Mouse (Mus musculus) spleen, postnatal 10 days (tissue): Measurements from ENCODE around the gene Mtch1.
"Not testable (repeated sequence)": the region's sequence is repeated elsewhere in the genome, so short reads cannot be mapped to it uniquely, and the experiment has no call there.

Experiments used
- DNase-seq, 2 experiments: peaks; one replicate each; pipeline ENCODE4 v3.0.0; 2021 to 2022; ENCODE audit warnings: low spot score in 2 of 2

The Mtch1 gene

DNA sequence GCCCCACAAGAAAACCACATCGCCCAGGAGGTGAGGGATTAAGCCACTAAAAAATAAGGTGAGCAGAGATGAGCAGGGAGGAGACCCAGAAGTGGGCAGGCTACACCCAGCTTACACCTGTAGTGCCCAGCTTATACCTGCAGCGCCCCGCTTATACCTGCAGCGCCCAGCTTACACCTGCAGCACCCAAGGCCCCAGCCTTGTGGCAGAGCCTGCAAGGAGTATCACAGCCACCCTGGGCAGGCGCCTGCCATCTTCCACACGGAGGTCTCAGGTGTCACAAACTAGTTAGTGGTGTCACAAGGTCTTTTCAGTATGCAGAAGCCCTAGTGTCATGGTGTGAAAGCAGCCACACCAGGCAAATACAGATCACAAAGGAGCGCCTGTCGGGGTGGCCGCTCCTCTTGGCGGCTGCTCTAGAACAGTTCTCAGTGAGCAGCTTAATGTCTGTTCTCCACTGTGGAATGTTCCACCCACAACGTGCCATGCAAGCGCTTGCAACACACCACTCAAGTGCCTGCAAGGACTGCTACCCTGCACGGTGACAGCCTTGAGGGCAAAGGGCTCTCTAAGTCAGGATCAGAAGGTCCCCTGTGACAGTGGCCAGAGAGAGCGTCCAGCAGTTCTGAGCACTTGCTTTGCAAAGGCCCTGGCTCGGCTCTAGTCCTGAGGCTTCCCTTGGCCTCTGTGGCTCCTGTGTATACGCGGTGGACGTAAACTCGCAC is 11.3 kb downstream of the Mtch1 start:
- DNase-seq: no peak

DNA sequence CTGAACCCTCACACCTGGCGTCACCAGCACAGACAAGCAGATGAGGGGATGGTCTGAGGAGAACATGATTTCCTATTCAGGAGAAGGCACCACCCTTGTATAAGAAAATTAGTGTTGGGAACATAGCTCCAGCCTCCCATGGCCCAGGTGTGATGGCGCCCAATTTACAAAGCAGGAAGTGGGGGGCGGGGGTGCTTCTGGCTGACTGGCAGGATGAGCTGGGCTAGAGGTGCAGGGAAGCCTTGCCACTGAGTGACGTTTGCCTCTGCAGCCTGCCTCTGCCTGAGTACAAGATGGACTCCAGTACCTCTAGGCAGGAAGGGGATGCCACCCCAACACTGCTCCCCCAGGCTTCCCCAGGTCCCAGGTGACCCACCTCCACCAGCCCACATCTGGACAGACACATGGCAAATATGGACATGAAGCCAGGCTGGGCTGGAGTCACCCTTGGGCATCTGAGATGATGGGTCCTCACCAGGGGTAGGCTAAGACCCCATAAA is 15.5 kb downstream of the Mtch1 start:
- DNase-seq: no peak

DNA sequence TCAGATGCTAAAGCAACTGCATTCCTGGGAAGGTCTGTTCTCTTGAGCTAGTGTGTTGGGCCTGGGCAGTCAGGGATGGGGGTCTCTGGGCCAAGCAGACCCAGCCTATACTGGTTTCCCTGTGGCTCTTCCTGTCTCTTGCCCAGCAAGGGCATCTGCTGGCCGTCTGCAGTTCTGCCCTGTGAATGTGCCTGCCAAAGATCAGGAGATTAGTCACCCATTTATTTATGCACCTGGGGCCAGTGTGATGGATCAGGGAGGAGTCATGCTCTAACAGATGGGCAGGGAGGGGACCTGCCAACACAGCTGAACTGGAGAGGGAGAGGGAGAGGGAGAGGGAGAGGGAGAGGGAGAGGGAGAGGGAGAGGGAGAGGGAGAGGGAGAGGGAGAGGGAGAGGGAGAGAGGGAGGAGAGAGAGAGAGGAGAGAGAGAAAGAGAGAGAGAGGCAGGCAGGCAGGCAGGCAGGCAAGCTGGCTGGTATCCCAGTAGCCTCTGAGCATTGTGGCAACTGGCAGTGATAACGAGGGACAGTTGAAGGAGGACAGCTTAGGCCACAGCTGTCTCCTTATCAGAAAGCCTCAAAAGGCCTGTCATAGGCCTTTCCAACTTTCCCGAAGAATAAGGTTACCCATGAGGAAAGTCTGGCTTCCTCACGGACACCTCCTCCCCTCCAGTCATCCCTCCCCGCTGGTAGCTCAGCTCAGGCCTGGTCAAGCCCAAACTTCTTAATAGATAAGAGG is 16.9 kb downstream of the Mtch1 start:
- DNase-seq: no peak

DNA sequence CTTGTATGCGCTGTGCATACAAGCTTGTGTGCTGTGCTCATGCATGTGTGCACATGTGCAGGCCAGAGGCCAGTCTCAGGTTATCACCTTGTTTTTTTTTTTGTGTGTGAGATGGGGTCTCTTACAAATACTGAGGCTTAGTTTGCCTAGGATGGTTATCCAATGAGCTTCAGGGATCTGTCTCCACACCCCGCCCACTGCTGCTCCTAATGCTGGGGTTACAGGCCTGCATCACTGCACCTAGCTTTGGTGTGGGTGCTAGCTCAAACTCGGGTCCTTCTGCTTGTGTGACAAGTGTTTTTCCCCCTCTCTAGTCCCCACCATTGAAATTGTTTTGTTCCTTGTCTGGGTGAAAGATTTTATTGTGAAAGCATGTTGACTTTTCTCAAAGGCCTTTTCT is 17.5 kb downstream of the Mtch1 start:
- no peak for DNase-seq

DNA sequence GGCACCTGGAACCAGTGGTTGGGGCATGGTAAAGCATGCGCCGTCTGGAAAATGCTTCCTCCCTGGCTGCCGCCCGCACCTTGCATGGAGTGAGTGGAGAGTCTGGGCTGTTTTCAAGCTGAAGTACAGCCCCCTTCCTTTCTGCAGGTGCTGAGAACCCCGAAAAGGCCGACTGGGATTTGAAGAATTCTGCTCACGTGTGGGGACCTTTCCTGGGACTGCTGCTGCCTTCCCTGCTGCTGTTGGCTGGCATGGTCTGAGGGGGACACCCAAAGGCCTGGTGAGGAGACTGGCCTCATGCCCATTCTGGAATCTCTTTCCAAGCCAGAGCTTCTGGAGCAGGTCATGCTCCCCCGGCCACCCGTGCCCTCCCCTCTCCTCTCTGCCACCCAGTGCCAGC is 20.0 kb downstream of the Mtch1 start:
- no peak for DNase-seq

DNA sequence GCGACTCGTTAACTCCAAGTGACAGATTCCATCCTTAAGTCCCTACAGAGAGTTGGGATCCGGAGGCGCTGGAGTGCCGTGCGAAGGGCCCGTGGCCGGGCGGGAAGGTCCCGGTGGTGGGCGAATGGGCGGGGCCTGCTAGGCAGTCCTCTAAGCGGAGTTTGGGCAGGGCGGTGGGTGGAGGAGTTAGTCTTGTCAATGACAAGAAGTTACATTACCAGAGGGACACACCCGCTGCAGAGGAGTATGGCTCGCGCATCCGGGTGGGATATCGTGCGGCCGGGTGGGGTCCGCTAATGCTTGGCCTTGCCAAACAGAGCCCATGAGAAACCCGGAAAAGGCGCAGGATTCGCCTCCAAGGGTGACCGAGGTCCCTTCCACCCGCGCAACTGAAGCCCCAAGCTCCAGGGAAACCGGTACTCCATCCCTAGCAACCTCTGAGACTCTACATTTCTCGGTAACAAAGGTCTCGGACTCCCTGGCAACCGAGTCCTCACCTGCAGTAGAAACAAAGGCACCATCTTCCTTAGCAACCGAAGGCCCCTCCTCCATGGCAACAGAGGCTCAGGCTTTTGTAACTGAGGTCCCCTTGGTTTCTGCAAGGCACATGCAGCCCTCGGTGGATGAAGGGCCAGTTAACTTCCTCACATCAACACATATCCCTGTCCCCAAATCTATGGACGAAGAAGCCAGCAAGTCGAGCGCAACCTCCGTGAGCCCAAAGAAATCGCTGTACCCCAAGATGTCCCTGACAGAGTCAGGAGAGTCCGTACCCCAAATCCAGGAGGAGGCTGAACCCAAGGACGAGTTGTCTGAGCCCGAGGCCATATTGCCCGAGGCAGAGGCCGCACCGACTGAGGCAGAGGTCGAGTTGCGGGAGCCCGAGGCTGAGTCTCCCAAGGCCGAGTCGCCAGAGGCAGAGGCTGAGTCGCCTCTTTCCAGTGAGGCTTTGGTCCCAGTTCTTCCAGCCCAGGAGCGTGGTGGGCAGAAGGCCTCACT is 20.9 kb downstream of the Mtch1 start:
- DNase-seq: no peak

DNA sequence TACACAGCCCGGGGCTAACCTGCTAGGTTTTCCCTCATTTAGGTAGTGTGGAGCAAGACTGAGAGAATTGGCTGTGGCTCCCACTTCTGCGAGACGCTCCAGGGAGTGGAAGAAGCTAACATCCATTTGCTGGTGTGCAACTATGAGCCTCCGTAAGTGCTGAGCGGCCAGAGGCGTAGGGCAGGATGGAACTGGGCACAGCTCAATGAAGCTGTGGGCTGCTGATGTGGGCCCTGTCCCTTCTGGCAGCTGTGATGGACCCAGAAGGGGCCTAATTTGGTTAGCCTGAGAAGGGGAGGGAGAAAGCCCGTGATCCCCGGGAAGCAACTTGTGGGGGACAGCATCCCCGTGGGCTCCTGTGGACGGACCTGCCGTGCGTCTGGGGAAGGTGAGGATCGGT is 21.9 kb downstream of the Mtch1 start:
- DNase-seq: no peak

DNA sequence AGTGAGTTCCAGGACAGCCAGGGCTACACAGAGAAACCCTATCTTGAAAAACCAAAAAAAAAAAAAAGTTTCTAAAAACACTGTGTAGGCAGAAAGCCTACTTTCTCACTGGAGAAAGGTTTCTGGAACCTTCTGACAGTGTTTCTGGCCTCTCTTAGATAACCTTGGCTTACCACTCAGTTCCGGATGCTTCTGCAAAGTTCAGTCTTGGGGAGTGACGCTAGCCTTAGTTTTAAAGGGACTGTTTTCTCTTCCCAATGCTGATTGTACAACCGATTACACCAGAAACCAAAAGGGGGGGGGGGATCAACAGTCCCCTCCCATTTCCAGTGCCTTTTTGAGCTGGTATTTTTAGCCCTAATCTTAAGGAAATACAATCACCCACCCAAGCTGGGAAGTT is 24.1 kb downstream of the Mtch1 start:
- no peak for DNase-seq

DNA sequence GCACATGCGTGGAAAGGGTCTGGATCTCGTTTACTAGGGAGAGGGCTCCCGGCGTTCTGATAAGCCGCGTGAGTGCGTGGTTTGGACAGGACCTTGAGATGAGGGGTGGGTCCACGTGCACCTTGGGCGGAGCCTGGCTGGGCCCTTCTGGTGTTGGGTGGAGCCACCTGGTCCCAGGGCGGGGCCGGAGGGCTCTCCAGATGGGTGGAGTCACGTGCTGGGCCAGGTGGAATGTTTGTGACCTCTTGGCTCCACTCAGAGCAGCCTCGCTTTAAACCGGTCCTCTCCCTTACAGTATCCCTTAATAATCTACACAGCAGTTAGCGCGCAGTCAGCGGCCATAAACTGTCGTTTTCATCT is 25.2 kb downstream of the Mtch1 start:
- DNase-seq: no peak

DNA sequence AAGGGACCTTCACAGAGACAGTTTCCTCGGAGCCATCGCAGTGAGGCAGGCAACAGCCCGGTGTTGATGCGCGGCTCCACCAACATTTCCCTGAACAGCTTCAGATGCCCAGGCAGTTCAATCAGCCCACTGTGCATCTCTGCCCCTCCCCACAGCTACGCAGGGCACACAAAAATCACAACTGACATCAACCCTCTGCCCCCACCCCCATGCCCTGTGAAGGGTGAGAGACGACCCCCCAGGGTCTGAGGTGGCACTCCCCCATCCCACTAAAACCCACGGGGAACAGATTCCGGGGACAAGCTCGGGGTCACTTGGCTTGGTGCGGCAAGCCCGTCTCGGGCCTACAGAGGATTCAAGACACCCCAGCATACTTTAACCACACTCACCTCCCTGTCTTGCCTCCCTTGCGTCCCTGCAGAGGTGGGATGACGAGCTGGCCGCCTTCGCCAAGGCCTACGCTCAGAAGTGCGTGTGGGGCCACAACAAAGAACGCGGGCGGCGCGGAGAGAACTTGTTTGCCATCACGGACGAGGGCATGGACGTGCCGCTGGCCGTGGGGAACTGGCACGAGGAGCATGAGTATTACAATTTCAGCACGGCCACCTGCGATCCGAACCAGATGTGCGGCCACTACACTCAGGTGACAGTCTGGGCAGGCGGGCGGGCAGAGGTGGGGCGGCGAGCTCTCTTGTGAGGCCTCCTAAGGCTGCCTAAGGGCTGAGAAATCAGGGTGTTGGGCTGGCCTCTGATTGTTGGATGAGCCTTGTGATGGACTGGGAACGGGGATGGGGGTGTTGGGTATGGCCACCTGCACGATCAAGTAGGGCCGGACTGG is 25.8 kb downstream of the Mtch1 start:
- no peak for DNase-seq

DNA sequence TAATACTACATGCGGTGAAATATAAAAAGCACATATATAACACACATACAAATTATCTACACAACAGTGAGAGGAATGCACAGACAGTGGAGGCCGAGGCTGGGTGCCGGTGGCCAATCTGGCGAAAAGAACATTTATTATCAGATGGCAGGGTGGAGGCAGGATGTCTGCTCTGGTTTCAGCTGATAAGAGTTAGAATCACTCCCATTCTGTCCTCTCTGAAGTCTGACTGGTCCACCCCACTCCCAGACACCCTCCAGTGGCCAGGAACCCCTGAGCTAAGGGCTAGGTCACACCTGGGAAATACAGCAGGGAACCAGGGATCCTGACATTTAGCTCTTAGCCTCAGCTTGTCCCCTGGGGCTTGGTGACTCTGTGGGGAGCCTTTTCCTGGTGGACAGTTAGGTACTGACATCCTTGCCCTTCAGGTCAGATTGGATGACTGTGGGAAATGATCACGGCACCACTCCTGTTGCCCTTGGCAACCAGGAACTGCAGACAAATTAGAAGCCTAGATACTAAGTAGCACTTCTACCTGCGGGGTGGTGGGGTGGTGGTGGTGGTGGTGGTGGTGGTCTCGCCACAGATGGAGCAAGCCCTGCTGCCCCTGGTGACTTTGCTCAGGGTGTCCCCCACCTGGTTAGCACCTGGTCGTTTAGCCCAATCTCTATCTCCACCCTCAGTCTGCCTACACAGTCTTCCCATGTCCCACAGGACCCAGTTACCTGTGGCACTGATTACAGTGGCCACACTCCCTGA is 27.7 kb downstream of the Mtch1 start:
- DNase-seq: no peak

DNA sequence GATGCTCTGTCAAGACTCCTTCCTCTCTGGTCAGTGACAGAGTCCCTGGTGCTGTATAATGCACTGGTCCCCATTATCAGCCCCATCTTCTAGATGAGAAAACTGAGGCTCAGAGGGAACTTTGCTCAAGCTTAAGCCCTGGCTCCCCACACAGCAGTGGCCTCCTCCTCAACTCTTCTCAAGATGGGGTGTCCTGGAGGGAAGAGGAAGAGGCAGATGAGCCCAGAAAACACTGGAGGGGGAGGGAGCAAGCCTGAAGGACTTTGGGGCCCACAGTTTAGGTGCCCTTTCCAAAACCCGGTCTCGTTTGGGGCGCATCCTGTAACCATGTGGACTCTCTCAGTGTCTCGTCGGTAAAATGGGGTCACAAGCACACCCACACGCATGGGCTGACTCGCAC is 28.3 kb downstream of the Mtch1 start:
- no peak for DNase-seq

DNA sequence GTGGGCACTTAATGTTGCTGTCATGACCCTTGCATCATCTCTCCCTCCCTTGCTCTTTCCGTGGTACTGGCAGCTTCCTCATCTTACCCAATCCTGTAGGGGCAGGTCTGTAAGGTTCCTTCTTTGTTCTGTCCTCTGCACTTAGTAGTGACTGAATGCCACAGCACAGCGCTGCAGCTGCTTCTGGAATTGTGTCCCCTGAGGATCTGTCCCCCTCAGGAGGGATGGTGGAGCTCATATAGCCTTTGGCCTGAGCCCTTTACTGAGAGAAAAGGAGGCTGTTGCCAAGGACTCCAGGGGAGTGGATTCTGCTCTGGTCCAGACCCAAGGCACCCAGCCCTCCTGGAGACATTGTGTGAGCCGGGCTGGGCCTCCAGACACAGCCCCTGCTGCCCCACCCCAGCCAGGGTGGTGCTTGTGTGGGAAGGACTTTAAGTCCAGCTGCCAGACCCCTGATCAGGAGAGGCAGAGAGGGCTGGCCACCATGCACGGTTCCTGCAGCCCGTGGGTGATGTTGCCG is 28.9 kb downstream of the Mtch1 start:
- no peak for DNase-seq

DNA sequence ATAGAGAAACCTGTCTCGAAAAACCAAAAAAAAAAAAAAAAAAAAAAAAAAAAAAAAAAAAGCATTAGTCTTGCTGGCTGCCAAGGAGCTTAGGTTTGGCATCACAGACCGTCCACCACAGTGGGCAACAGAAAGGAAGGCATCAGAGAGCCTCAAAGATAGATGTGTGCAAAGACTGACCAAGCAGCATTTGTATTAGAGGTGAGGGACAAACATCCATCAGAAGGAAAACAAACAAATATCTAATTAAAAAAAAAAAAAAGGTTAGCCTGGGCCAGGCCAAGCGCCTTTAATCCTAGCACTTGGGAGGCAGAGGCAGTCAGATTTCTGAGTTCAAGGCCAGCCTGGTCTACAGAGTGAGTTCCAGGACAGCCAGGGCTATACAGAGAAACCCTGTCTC is 30.4 kb downstream of the Mtch1 start, which contains the start of gene Pi16:
Gene Pi16, plus strand, starts transcription at position 301 of the 400 bp plus-strand sequence.
- not testable (repeated sequence) for DNase-seq

DNA sequence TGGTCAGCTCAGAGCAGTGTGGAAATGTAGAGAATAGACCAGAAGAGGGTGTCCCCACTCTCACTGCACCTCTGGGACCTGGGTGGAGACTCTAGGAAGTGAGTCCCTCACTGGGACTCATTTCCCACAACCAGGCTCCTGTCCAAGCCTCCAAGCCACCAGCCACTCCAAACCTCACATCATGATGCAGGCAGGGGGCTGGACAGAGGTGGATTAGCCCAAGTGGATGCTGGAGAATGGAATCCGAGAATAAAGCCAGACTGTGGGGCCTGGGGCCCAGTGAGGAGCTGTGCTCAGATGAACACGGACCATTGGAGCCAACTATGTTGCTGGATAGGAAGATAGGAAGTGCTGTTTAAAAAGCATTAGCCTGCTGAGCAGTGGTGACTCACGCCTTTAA is 30.8 kb downstream of the Mtch1 start:
- DNase-seq: no peak

DNA sequence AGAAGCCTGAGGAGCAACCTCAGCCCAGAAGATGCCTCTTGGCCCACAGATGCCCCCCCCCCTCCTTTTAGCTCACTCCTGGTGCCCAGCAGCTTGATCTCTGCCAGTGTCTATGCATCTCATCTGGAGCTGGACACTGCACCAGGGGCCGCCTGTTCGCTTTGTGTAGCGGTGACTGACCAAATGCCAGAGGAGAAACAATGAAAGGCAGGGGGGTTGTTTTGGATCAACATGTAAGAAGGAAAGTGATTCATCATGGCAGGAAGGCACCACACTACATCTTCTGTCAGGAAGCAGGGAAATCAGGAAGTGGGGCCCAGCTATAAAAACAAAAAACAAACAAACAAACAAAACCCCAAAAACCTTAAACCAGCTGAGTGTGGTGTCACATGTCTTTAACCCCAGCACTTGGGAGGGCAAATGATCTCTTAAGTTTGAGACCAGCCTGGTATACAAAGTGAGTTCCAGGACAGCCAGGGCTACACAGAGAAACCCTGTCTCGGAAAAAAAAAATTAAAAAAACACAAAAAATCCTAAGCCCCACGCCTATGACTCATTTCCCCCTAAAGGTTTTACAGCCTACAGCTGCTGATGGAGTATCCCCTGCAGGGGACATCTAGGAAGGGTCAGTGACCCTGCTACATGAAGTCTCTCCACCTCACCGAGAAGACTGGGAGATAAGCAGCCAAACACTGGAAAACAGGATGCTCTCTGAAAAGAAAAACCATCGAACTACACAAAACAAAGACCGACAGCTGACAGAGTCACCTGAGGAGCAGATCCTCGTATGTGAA is 31.9 kb downstream of the Mtch1 start:
- no peak for DNase-seq

DNA sequence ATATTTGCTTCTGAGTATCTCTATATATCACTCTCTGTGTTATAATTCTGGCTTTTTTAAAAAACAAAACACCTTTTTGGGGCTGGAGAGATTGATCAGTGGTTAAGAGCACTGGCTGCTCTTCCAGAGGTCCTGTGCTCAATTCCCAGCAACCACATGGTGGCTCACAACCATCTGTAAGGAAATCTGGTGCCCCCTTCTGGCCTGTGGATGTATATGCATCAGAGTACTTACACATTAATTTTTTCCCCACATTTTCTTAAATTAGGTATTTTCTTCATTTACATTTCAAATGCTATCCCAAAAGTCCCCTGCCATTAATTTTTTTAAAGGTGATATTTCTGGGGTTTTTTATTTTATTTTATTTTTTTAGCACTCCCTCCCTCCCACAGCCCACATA is 34.4 kb downstream of the Mtch1 start:
- DNase-seq: no peak

DNA sequence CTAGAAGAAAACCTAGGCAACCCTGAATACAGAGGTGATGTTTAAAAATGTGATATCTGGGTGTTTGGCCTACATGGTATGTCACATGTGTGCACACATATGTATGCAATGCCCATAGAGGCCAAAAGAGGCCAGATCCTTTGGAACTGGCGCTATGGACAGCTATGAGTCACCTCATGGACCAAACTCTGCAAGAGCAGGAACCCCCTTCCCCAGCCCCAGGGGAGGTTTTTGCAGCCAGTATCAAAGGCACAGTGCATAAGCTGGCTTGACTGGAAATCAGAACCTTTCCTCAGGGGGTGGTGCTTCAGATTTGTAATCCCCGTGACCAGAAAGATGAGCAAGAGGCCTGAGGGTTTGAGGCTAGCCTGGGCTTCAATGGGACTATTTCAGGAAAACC is 35.7 kb downstream of the Mtch1 start:
- no peak for DNase-seq

DNA sequence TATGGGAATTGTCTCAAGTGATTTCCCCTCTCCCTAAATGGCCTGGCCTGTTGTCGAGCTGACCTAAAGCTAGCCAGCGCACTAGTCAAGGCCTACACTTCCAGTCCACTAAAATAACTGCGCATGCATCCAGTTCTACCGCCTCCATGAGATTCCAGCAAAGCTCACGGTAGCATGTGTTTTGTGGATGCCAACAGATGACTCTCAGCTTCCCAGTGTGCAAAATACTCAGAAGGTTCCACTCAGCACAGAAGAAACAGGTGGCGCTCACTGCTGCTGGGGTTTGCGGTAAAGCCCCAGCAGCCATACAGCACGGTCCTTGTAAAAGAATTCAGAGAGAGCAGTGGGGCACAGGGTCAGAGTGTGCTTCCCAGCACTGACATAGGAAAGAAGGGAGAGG is 36.1 kb downstream of the Mtch1 start:
- DNase-seq: no peak
